Mouse (Mus musculus): ENCODE measurements around the gene Hlcs. TPM values are rescaled to one million over a fixed set of nuclear protein-coding genes. Genes with fewer than 3 reads are reported as not detected.

Gene Hlcs
- polyA plus RNA-seq, 1 experiment from 2014 or later = 7.0 TPM

DNA sequence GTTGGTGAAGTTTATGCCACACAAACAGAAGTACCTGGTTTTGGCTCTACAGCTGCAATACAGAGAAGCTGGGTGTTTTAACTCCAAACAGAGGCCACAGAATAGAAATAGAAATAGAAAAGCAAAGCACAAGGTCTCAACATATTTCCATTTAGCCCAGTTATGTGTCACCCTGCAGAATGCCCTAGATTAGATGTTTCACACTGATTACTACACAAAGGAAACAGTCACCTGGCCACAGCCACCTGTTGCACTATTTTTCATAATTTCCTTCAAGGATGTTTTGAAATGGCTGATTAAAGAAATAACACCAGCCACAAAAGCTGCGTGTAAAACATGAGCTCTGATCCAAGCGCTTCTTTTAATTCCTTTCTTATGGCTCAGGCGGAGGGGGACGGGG is 82.9 kb downstream of the Hlcs start:
- Histone ChIP-seq H3K27ac (replicated peaks) (no peak overlapping the region), H3K4me3 (ENCODE audit: low read depth, low read length) (no peak overlapping the region), H3K9ac (ENCODE audit: low read length) (no peak overlapping the region), H3K4me2 (replicated peaks; ENCODE audit: low read depth) (no peak overlapping the region), H3K4me1 (replicated peaks; ENCODE audit: control insufficient read depth, insufficient read depth) (no peaks in the 10 kb centered on the region), H3K36me3 (ENCODE audit: control insufficient read depth, insufficient read depth, low read length) (no peaks in the 10 kb centered on the region), H3K9me3 (ENCODE audit: control insufficient read depth, low read length) (no peaks in the 10 kb centered on the region), H3K27me3 (ENCODE audit: control insufficient read depth, insufficient read depth, low read length) (no peaks in the 10 kb centered on the region)
- 89% methylated on average over 4 of the region's 4 CpGs for WGBS
- no peak for TF ChIP-seq EP300 (optimal IDR thresholded peaks at IDR 0.05)
- no peak for TF ChIP-seq CTCF (IDR thresholded peaks at IDR 0.05; ENCODE audit: low read depth)
- no peak for ATAC-seq (ENCODE audit: low FRiP score, low TSS enrichment)
- DNase-seq (ENCODE audit: low spot score) = no peak

DNA sequence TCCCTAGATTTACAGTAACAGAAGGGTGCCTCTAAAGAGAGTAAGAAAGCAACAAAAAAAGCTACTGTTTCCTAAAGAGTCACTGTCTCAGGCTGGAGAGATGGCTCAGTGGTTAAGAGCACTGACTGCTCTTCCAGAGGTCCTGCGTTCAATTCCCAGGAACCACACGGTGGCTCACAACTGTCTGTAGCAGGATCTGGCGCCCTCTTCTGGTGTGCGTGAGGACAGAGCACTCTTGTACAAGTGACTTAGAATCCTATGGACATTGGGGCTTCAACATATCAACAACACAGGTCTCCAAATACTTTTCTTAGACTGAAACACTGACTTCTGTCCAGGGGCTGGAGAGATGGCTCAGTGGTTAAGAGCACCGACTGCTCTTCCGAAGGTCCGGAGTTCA is 83.5 kb downstream of the Hlcs start:
- DNase-seq (ENCODE audit: low spot score) = no peak
- no peak for TF ChIP-seq EP300 (optimal IDR thresholded peaks at IDR 0.05)
- TF ChIP-seq CTCF (IDR thresholded peaks at IDR 0.05; ENCODE audit: low read depth) = peak; percentile 33
- H3K4me1 ChIP-seq (replicated peaks; ENCODE audit: control insufficient read depth, insufficient read depth) = no peaks in the 10 kb centered on the region
- no peak overlapping the region for H3K4me2 ChIP-seq (replicated peaks; ENCODE audit: low read depth)
- no peaks in the 10 kb centered on the region for H3K36me3 ChIP-seq (ENCODE audit: control insufficient read depth, insufficient read depth, low read length)
- no peak overlapping the region for H3K4me3 ChIP-seq (ENCODE audit: low read depth, low read length)
- no peak overlapping the region for H3K9ac ChIP-seq (ENCODE audit: low read length)
- no peaks in the 10 kb centered on the region for H3K27me3 ChIP-seq (ENCODE audit: control insufficient read depth, insufficient read depth, low read length)
- ATAC-seq (ENCODE audit: low FRiP score, low TSS enrichment) = no peak
- H3K9me3 ChIP-seq (ENCODE audit: control insufficient read depth, low read length) = no peaks in the 10 kb centered on the region
- no peak overlapping the region for H3K27ac ChIP-seq (replicated peaks)
- WGBS = 100% methylated on average over 7 of the region's 7 CpGs

DNA sequence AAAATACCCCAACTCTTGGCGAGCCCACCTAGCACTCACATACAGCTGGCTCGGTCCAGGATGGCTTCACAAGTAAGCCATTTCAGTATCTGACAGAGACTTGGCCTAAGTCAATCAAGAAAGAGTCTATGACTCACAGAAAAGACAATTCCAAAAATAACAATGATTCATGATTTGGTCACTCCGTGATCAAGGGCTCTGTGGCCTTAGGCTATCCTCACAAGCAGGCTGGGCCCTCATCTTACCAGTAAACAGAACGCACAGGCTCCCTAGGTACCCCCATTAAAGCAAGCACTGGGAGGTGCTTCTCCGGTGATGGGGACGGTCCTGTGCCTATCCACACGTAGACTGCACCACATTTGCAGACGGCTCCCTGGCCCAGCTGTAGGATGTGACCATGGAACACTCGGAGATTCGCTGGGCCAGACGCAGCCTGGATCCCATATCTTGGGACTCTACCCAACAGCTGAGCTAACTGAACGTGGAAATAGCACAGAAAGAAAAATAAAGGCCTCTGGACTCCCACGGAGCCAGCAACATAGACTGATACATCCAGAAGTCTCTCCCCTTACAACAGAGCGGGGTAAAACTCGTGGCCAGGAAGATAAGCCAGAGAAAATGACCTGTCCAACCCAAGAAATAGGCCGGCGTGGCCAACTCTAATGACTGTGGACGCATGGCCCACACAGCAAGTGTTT is 84.4 kb downstream of the Hlcs start:
- ATAC-seq (ENCODE audit: low FRiP score, low TSS enrichment) = peak; percentile 16; the same call in 1 of the 2 replicates

DNA sequence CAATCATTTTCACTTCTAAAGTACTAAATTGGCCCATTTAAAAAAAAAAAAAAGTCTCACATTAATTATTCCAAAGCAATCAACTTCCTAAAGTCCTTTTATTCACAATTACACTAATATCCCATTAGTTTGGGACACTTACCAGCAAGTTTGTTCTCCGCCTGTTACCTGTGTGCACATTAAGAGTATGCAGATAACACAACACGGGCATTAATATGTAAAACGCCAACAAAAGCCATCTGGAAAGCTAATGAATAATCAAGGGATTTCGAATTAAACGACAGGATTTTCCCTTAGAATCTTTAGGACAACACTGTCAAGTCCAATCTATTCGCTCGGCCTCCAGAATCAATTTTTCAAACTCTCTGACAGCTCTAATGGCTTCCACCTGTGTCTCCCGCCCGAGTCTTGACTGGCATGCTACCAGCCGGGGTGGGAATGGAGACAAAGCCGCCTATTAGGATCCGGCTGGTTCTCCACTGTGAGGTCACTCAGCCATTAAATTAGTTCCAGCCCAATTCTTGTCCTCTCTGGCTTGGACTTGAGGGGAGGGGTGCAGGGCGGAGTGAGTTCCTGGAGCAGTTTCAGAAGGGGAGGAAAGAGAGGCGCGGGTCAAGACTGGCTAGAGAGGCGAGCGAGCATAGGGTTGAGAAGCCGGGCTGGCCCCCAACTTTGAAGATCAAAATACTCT is 85.9 kb downstream of the Hlcs start:
- no peak for ATAC-seq (ENCODE audit: low FRiP score, low TSS enrichment)
- Histone ChIP-seq H3K27ac (replicated peaks) (no peak overlapping the region), H3K36me3 (ENCODE audit: control insufficient read depth, insufficient read depth, low read length) (no peaks in the 10 kb centered on the region), H3K9ac (ENCODE audit: low read length) (no peak overlapping the region), H3K4me3 (ENCODE audit: low read depth, low read length) (no peak overlapping the region), H3K27me3 (ENCODE audit: control insufficient read depth, insufficient read depth, low read length) (no peaks in the 10 kb centered on the region), H3K9me3 (ENCODE audit: control insufficient read depth, low read length) (no peaks in the 10 kb centered on the region), H3K4me1 (replicated peaks; ENCODE audit: control insufficient read depth, insufficient read depth) (no peaks in the 10 kb centered on the region; the same call in 1 of the 2 replicates), H3K4me2 (replicated peaks; ENCODE audit: low read depth) (no peak overlapping the region)
- no peak for DNase-seq (ENCODE audit: low spot score)
- WGBS = 45% methylated on average over 18 of the region's 18 CpGs
- TF ChIP-seq EP300 (optimal IDR thresholded peaks at IDR 0.05) (no peak), CTCF (IDR thresholded peaks at IDR 0.05; ENCODE audit: low read depth) (no peak)

More for the DNA sequence above, 84.4 kb downstream of the Hlcs start:
- no peaks in the 10 kb centered on the region for H3K27me3 ChIP-seq (ENCODE audit: control insufficient read depth, insufficient read depth, low read length)
- no peaks in the 10 kb centered on the region for H3K4me1 ChIP-seq (replicated peaks; ENCODE audit: control insufficient read depth, insufficient read depth)
- H3K9ac ChIP-seq (ENCODE audit: low read length) = no peak overlapping the region
- WGBS = 80% methylated on average over 18 of the region's 18 CpGs
- H3K9me3 ChIP-seq (ENCODE audit: control insufficient read depth, low read length) = no peaks in the 10 kb centered on the region
- H3K27ac ChIP-seq (replicated peaks) = 0 out of 2 replicates have a peak overlapping the region, but pooled peaks have one; percentile 13
- DNase-seq (ENCODE audit: low spot score) = no peak
- no peak overlapping the region for H3K4me3 ChIP-seq (ENCODE audit: low read depth, low read length)
- no peaks in the 10 kb centered on the region for H3K36me3 ChIP-seq (ENCODE audit: control insufficient read depth, insufficient read depth, low read length)
- H3K4me2 ChIP-seq (replicated peaks; ENCODE audit: low read depth) = no peak overlapping the region
- no peak for TF ChIP-seq CTCF (IDR thresholded peaks at IDR 0.05; ENCODE audit: low read depth)
- no peak for TF ChIP-seq EP300 (optimal IDR thresholded peaks at IDR 0.05)

DNA sequence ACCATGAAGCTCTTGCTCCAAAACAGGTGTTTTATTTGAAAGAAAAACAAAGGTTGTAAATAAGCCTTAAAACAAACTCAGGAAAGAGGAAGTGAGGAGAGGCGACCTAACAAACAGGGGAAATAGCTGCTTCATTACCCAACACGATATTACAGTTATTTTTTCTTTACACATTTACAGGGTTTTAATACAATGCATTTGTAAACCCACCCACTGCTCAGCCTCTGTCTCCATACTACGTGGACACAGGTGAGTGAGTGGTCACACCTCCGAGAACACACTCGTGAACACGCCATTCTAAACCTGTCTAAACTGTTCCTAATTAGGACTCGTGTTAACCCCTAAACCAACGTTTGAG is 90.0 kb downstream of the Hlcs start:
- no peak overlapping the region for H3K9ac ChIP-seq (ENCODE audit: low read length)
- DNase-seq (ENCODE audit: low spot score) (no peak), ATAC-seq (ENCODE audit: low FRiP score, low TSS enrichment) (no peak)
- TF ChIP-seq CTCF (IDR thresholded peaks at IDR 0.05; ENCODE audit: low read depth) (no peak), EP300 (optimal IDR thresholded peaks at IDR 0.05) (no peak)
- 63% methylated on average over 8 of the region's 8 CpGs for WGBS
- H3K36me3 ChIP-seq (ENCODE audit: control insufficient read depth, insufficient read depth, low read length) = no peaks in the 10 kb centered on the region
- no peak overlapping the region for H3K4me3 ChIP-seq (ENCODE audit: low read depth, low read length)
- H3K4me2 ChIP-seq (replicated peaks; ENCODE audit: low read depth) = peak overlapping the region; percentile 5; the same call in 1 of the 2 replicates
- H3K27me3 ChIP-seq (ENCODE audit: control insufficient read depth, insufficient read depth, low read length) = no peaks in the 10 kb centered on the region
- H3K4me1 ChIP-seq (replicated peaks; ENCODE audit: control insufficient read depth, insufficient read depth) = no peaks in the 10 kb centered on the region; the same call in 1 of the 2 replicates
- H3K9me3 ChIP-seq (ENCODE audit: control insufficient read depth, low read length) = no peaks in the 10 kb centered on the region
- H3K27ac ChIP-seq (replicated peaks) = no peak overlapping the region
